Mouse (Mus musculus): ENCODE measurements around the gene Plxnb2. TPM values are rescaled to one million over a fixed set of nuclear protein-coding genes. Genes with fewer than 3 reads are reported as not detected.
A peak's percentile ranks its signal among the peaks of the same experiment; 100 is the strongest.

The Plxnb2 gene
- polyA plus RNA-seq (2014; fragmentation: Nextera tagmentation; extraction: Ambion mirVana), result 122 and 125 TPM in 2 replicates

DNA sequence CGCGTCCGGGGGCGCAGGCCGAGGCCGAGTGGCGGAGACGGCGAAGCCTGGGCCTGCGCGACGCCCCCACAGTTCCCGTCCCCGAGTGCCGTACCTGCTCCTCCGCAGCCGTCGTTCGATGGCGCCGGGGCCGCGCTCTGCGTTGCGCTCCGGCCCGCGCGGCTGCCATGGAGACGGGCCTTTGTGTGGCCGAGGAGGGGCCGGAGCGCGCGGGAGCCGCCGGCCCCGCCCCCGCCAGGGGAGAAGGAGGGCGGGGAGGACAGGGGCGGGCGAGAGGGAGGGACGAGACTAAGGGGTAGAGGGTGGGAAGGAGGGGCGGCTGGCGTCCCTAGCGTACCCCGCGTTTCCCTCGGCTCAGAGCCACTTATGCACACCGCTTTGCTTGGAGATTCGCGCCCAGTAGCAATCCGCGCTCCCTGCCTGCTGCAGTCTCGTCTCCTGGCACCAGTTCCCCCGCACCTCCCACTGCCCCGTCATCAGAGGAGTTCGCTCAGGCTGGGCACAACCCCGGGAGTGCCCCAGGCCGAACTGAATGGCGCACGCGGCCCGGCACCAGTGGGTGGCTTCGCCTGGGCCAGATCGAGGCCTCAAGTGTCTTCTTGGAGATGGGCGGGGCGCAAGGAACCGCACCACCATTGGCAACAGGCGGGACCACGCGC is at the start of gene Plxnb2:
Gene Plxnb2 (minus strand): TSS at position 218 of the 659 bp plus-strand sequence.
- DNase-seq (ENCODE audit: low spot score) (peak; percentile 87), ATAC-seq (ENCODE audit: insufficient number of reproducible peaks, low FRiP score, low TSS enrichment, low read depth) (peak; percentile 83)
- Histone ChIP-seq H3K4me1 (ENCODE audit: control insufficient read depth, insufficient read depth, low read length) (peaks cover 43% of the 10 kb centered on the region), H3K9ac (ENCODE audit: low read length) (peak within 1 kb of the TSS; percentile 91), H3K4me2 (ENCODE audit: low read depth, severe bottlenecking) (peak within 1 kb of the TSS; percentile 67), H3K27me3 (ENCODE audit: control insufficient read depth, insufficient read depth, low read length) (no peaks in the 10 kb centered on the region), H3K4me3 (ENCODE audit: low read depth, low read length) (peak within 1 kb of the TSS; percentile 94), H3K9me3 (ENCODE audit: control insufficient read depth, low read length) (no peaks in the 10 kb centered on the region), H3K27ac (replicated peaks; ENCODE audit: low read depth, low read length) (peak within 1 kb of the TSS; percentile 86), H3K36me3 (ENCODE audit: control insufficient read depth, insufficient read depth, low read length) (no peaks in the 10 kb centered on the region)
- under 1% methylated on average over 54 of the region's 72 CpGs for WGBS

DNA sequence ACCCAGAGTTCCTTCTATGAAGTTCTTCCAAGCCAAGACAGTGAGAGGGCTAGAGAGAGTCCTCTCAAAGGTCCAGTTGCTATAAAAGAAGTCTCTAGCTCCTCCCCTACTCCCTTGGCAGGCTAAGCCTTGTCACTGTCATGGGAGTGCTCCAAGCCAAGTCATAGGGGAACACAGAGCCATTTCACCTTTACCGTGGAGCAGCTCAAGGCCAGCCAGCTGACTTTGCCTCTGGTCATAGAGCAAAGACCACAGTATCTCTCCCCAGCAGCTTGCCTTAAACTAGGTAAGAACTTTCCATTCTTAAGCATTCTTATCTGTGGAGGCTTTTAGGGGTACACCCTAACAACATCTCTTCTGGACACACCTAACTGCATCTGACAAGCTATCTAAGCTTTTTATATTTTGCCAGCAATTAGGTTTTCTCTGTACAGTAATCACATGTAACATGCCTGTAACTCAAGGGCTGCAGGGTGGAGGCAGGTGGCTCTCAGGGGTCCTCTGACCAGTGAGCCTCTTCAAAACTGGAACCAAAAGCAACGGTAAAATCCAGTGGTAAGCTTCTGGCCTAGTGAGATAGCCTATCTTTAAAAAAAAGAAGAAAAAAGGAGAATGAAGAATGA is 35.1 kb upstream of the Plxnb2 start:
- no peak overlapping the region for H3K4me3 ChIP-seq (ENCODE audit: low read depth, low read length)
- H3K27ac ChIP-seq (replicated peaks; ENCODE audit: low read depth, low read length), result no peak overlapping the region
- H3K4me1 ChIP-seq (ENCODE audit: control insufficient read depth, insufficient read depth, low read length), result no peaks in the 10 kb centered on the region
- no peaks in the 10 kb centered on the region for H3K9me3 ChIP-seq (ENCODE audit: control insufficient read depth, low read length)
- no peaks in the 10 kb centered on the region for H3K27me3 ChIP-seq (ENCODE audit: control insufficient read depth, insufficient read depth, low read length)
- H3K36me3 ChIP-seq (ENCODE audit: control insufficient read depth, insufficient read depth, low read length), result peaks cover 3% of the 10 kb centered on the region; the same call in 1 of the 2 replicates
- H3K4me2 ChIP-seq (ENCODE audit: low read depth, severe bottlenecking), result no peak overlapping the region
- no peak for ATAC-seq (ENCODE audit: insufficient number of reproducible peaks, low FRiP score, low TSS enrichment, low read depth)
- DNase-seq (ENCODE audit: low spot score), result no peak
- WGBS, result 81% methylated on average over 2 of the region's 2 CpGs
- H3K9ac ChIP-seq (ENCODE audit: low read length), result no peak overlapping the region

DNA sequence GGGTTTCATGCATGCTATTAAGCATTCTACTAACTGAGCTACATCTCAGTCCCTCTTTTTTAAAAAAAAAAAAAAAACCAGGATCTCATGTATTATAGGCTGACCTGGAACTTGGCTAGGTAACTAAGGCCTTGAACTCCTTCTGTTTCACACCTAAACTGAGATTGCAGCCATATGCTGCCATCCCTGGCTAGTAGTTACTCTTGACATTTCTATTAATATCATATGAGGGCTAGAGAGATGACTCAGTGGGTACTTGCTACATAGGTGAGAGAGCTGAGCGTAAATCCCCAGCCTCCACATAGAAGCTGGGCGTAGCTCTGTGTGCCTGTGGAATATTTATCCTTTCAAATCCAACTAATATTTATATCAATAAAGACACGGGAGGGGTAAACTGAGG is 34.4 kb upstream of the Plxnb2 start:
- H3K9ac ChIP-seq (ENCODE audit: low read length), result no peak overlapping the region
- H3K36me3 ChIP-seq (ENCODE audit: control insufficient read depth, insufficient read depth, low read length), result peaks cover 3% of the 10 kb centered on the region; the same call in 1 of the 2 replicates
- WGBS, result 90% methylated on average over 3 of the region's 3 CpGs

DNA sequence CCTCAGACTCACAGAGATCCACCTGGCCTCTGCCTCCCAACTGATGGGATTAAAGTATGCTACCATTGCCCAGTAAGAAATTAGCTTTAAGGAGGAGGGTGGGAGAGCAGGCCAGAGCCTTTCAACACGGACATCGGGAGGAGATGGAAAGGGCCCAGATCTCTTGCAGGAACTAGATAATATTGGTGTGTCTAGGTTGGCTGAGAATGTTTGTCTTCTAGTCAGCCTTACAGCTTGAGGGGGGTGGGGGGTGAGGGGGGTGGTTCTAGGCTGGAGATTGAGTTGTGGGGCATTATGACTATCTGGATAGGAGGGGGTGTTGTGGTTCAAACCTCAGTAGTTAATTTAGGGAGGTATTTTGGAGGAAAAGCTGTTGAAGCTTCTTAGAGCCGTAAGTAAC is 32.9 kb upstream of the Plxnb2 start:
- H3K27ac ChIP-seq (replicated peaks; ENCODE audit: low read depth, low read length), result no peak overlapping the region
- 87% methylated on average over 3 of the region's 3 CpGs for WGBS
- no peak overlapping the region for H3K4me3 ChIP-seq (ENCODE audit: low read depth, low read length)
- H3K36me3 ChIP-seq (ENCODE audit: control insufficient read depth, insufficient read depth, low read length), result peaks cover 3% of the 10 kb centered on the region; the same call in 1 of the 2 replicates
- ATAC-seq (ENCODE audit: insufficient number of reproducible peaks, low FRiP score, low TSS enrichment, low read depth), result no peak
- no peaks in the 10 kb centered on the region for H3K27me3 ChIP-seq (ENCODE audit: control insufficient read depth, insufficient read depth, low read length)
- no peaks in the 10 kb centered on the region for H3K4me1 ChIP-seq (ENCODE audit: control insufficient read depth, insufficient read depth, low read length)
- H3K9ac ChIP-seq (ENCODE audit: low read length), result no peak overlapping the region
- no peak for DNase-seq (ENCODE audit: low spot score)
- H3K4me2 ChIP-seq (ENCODE audit: low read depth, severe bottlenecking), result no peak overlapping the region
- no peaks in the 10 kb centered on the region for H3K9me3 ChIP-seq (ENCODE audit: control insufficient read depth, low read length)

More for the DNA sequence above, 34.4 kb upstream of the Plxnb2 start:
- no peaks in the 10 kb centered on the region for H3K9me3 ChIP-seq (ENCODE audit: control insufficient read depth, low read length)
- no peak overlapping the region for H3K4me2 ChIP-seq (ENCODE audit: low read depth, severe bottlenecking)
- DNase-seq (ENCODE audit: low spot score) (no peak), ATAC-seq (ENCODE audit: insufficient number of reproducible peaks, low FRiP score, low TSS enrichment, low read depth) (no peak)
- no peak overlapping the region for H3K4me3 ChIP-seq (ENCODE audit: low read depth, low read length)
- no peaks in the 10 kb centered on the region for H3K27me3 ChIP-seq (ENCODE audit: control insufficient read depth, insufficient read depth, low read length)
- H3K4me1 ChIP-seq (ENCODE audit: control insufficient read depth, insufficient read depth, low read length), result no peaks in the 10 kb centered on the region
- no peak overlapping the region for H3K27ac ChIP-seq (replicated peaks; ENCODE audit: low read depth, low read length)

DNA sequence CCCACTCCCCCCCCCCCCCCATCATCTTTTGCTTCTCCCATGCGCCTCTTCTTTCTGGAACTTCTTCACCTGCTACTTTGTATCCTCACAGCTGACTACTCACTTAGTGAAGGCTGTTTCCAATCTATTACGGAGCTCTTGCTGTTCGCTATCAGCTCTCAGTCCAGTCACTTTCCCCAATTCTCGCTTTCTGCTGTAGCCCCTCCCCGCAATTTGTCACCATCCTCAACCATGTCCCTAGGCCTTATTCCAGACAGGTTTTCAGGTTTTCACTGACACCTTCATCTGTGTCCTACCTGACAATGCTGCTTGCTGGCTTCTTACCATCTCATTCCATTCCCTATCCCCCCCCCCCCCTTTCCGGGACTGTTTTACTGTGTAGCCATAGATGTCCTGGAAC is 31.9 kb upstream of the Plxnb2 start:
- ATAC-seq (ENCODE audit: insufficient number of reproducible peaks, low FRiP score, low TSS enrichment, low read depth), result no peak
- Histone ChIP-seq H3K4me2 (ENCODE audit: low read depth, severe bottlenecking) (peak overlapping the region; percentile 85), H3K36me3 (ENCODE audit: control insufficient read depth, insufficient read depth, low read length) (peaks cover 3% of the 10 kb centered on the region; the same call in 1 of the 2 replicates), H3K9ac (ENCODE audit: low read length) (peak overlapping the region; percentile 97; the same call in 1 of the 2 replicates), H3K4me1 (ENCODE audit: control insufficient read depth, insufficient read depth, low read length) (no peaks in the 10 kb centered on the region), H3K27ac (replicated peaks; ENCODE audit: low read depth, low read length) (no peak overlapping the region), H3K27me3 (ENCODE audit: control insufficient read depth, insufficient read depth, low read length) (no peaks in the 10 kb centered on the region), H3K9me3 (ENCODE audit: control insufficient read depth, low read length) (no peaks in the 10 kb centered on the region), H3K4me3 (ENCODE audit: low read depth, low read length) (peak overlapping the region; percentile 93)
- WGBS, result 55% methylated on average over 6 of the region's 6 CpGs
- DNase-seq (ENCODE audit: low spot score), result no peak

DNA sequence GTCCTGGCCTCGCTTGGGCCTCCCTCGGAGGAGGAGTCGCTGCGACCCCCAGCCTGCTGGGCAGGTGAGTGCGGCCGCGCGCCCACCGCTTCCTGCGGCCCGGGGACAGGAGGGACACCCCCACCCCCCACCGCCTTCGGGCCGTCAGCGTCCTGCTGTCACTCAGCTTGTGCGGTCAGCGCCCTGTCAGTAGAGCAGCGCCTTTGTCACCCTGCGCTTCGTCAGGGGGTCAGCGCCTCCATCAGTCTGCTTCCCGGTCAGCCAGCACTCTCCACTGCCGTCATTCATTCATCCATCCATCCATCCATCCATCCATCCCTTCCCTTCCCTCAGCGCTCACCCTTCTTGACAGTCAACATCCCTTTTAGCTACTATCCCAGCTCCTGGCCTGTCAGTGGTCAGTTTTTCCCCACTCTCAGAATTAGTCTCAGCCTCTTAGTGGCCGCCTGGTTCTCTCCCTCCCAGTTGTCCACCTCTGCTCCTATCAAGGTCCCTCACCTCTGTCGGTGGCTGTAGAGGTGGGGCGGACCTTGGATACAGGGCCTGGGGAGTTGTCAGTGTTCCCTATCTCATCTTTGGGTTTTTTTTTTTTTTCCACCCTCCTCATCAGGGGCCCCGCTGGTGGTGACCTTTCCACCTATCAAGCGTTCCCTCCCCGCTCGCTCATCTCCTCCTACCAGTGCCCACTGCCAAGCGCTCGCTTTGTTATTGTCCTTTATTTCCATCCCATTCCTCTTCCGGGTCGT is 31.3 kb upstream of the Plxnb2 start:
- no peaks in the 10 kb centered on the region for H3K4me1 ChIP-seq (ENCODE audit: control insufficient read depth, insufficient read depth, low read length)
- DNase-seq (ENCODE audit: low spot score) (no peak), ATAC-seq (ENCODE audit: insufficient number of reproducible peaks, low FRiP score, low TSS enrichment, low read depth) (peak; percentile 68)
- peak overlapping the region; percentile 93 for H3K4me3 ChIP-seq (ENCODE audit: low read depth, low read length)
- H3K9me3 ChIP-seq (ENCODE audit: control insufficient read depth, low read length), result no peaks in the 10 kb centered on the region
- H3K4me2 ChIP-seq (ENCODE audit: low read depth, severe bottlenecking), result peak overlapping the region; percentile 85
- peaks cover 3% of the 10 kb centered on the region; the same call in 1 of the 2 replicates for H3K36me3 ChIP-seq (ENCODE audit: control insufficient read depth, insufficient read depth, low read length)
- H3K9ac ChIP-seq (ENCODE audit: low read length), result peak overlapping the region; percentile 97
- peak overlapping the region; percentile 73 for H3K27ac ChIP-seq (replicated peaks; ENCODE audit: low read depth, low read length)
- no peaks in the 10 kb centered on the region for H3K27me3 ChIP-seq (ENCODE audit: control insufficient read depth, insufficient read depth, low read length)
- WGBS, result 2% methylated on average over 35 of the region's 35 CpGs

DNA sequence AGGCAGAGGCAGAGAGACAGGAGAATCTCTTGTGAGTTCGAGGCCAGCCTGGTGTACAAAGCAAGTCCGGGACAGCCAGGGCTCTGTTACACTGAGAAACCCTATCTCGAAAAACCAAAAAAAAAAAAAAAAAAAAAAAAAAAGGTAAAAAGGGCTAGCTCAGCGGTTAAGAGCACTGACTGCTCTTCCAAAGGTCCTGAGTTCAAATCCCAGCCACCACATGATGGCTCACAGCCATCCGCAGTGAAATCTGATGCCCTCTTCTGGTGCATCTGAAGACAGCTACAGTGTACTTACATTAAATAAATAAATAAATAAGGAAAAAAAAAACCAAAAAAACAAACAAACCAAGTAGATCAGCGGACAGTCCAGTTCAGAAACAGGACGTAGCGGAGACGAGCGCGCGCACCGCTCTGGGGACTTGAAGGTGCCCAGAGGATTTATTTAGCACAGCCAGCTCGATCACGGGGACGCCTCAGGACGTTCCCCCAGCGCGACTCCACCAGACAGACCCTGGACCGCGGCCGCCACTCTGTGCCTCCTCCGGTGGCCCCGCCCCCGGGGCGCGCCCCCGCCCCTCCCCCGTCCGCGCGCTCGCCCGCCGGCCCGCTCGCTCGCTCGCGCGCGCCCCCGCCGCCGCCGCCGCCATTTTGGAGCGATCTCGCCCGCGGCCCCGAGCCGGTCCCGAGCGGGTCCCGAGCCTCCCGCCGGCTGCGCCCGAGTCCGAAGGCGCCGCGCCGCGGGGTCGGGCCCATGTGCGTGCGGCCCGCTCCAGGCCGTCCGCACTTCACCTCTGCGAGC is 30.5 kb upstream of the Plxnb2 start, which contains the start of gene Ppp6r2:
Gene Ppp6r2 (plus strand): TSS at position 639 of the 801 bp plus-strand sequence.
- no peaks in the 10 kb centered on the region for H3K27me3 ChIP-seq (ENCODE audit: control insufficient read depth, insufficient read depth, low read length)
- peak within 1 kb of the TSS; percentile 85 for H3K4me2 ChIP-seq (ENCODE audit: low read depth, severe bottlenecking)
- no peaks in the 10 kb centered on the region for H3K4me1 ChIP-seq (ENCODE audit: control insufficient read depth, insufficient read depth, low read length)
- H3K27ac ChIP-seq (replicated peaks; ENCODE audit: low read depth, low read length), result peak within 1 kb of the TSS; percentile 73
- peaks cover 3% of the 10 kb centered on the region; the same call in 1 of the 2 replicates for H3K36me3 ChIP-seq (ENCODE audit: control insufficient read depth, insufficient read depth, low read length)
- H3K9me3 ChIP-seq (ENCODE audit: control insufficient read depth, low read length), result no peaks in the 10 kb centered on the region
- whole genome bisulfite sequencing, result 3% methylated on average over 66 of the region's 73 CpGs
- DNase-seq (ENCODE audit: low spot score) (peak; percentile 88), ATAC-seq (ENCODE audit: insufficient number of reproducible peaks, low FRiP score, low TSS enrichment, low read depth) (peak; percentile 85)
- H3K4me3 ChIP-seq (ENCODE audit: low read depth, low read length), result peak within 1 kb of the TSS; percentile 93
- H3K9ac ChIP-seq (ENCODE audit: low read length), result peak within 1 kb of the TSS; percentile 97
